ENCODE assay signal across 25 mouse cellular contexts in genomic region chr13:108487066-108487465, GRCm38 (mm10).
"Had no signal": no experiment of that assay in that cellular context is flagged by ENCODE, and none has a peak within 500 bp of the region (broad histone marks: within the 10 kb centered on the region; RNA-seq: fewer than 3 reads in every experiment).

No protein-coding gene starts in this region.

- H3K36me3 ChIP-seq: heart, embryonic 10.5 days; heart, embryonic 12.5 days; hindbrain, embryonic 13.5 days; hindbrain, embryonic 15.5 days; kidney, embryonic 15.5 days; limb, embryonic 13.5 days; limb, embryonic 15.5 days; liver, embryonic 13.5 days had no signal

- H3K4me1 ChIP-seq: heart, embryonic 10.5 days; heart, embryonic 12.5 days; hindbrain, embryonic 13.5 days; hindbrain, embryonic 15.5 days; kidney, embryonic 15.5 days; limb, embryonic 13.5 days; limb, embryonic 15.5 days; liver, embryonic 13.5 days had no signal

- ATAC-seq: hindbrain, postnatal 0 days; intestine, embryonic 16.5 days had no signal

- DNase-seq: gastrocnemius, adult 2 months; gastrocnemius, postnatal 14 days; gastrocnemius, postnatal 36 days; heart, adult 18-20 months; heart, postnatal 10 days; heart, postnatal 4 days; kidney, adult 11 months; kidney, adult 2 months; kidney, adult 9 months; kidney, postnatal 14 days; kidney, postnatal 36 days; layer of hippocampus, adult 9-11 months; layer of hippocampus, postnatal 36 days; left cerebral cortex, postnatal 4 days; liver, embryonic 13.5 days had no signal

- H3K27ac ChIP-seq: gastrocnemius, adult 2 months; heart, embryonic 10.5 days; hindbrain, embryonic 13.5 days; hindbrain, embryonic 15.5 days; hindbrain, postnatal 0 days; kidney, embryonic 15.5 days; kidney, postnatal 0 days; limb, embryonic 13.5 days; limb, embryonic 15.5 days; liver, embryonic 13.5 days had no signal

- H3K9ac ChIP-seq: heart, embryonic 12.5 days; hindbrain, embryonic 13.5 days; hindbrain, embryonic 15.5 days; kidney, embryonic 15.5 days; limb, embryonic 13.5 days; limb, embryonic 15.5 days; liver, embryonic 13.5 days had no signal

- H3K9me3 ChIP-seq: heart, embryonic 10.5 days; heart, embryonic 12.5 days; hindbrain, embryonic 13.5 days; hindbrain, embryonic 15.5 days; kidney, embryonic 15.5 days; limb, embryonic 13.5 days; limb, embryonic 15.5 days; liver, embryonic 13.5 days had no signal

- H3K4me2 ChIP-seq: heart, embryonic 12.5 days; hindbrain, embryonic 13.5 days; hindbrain, embryonic 15.5 days; kidney, embryonic 15.5 days; limb, embryonic 13.5 days; limb, embryonic 15.5 days; liver, embryonic 13.5 days had no signal

- H3K27me3 ChIP-seq: heart, embryonic 12.5 days; hindbrain, embryonic 13.5 days; hindbrain, embryonic 15.5 days; kidney, embryonic 15.5 days; limb, embryonic 13.5 days; limb, embryonic 15.5 days; liver, embryonic 13.5 days had no signal

- H3K4me3 ChIP-seq: gastrocnemius, adult 2 months; heart, embryonic 10.5 days; heart, embryonic 12.5 days; hindbrain, embryonic 13.5 days; hindbrain, embryonic 15.5 days; kidney, embryonic 15.5 days; limb, embryonic 13.5 days; limb, embryonic 15.5 days; liver, embryonic 13.5 days had no signal
